Mouse (Mus musculus) Muller cell, postnatal 12 days (primary cell): ENCODE data around the gene Fli1.

Source experiments
- DNase-seq: peaks from one replicate; pipeline ENCODE4 v3.0.0-alpha.2; 2015; ENCODE audit errors: inconsistent ontology term

The Fli1 gene

DNA sequence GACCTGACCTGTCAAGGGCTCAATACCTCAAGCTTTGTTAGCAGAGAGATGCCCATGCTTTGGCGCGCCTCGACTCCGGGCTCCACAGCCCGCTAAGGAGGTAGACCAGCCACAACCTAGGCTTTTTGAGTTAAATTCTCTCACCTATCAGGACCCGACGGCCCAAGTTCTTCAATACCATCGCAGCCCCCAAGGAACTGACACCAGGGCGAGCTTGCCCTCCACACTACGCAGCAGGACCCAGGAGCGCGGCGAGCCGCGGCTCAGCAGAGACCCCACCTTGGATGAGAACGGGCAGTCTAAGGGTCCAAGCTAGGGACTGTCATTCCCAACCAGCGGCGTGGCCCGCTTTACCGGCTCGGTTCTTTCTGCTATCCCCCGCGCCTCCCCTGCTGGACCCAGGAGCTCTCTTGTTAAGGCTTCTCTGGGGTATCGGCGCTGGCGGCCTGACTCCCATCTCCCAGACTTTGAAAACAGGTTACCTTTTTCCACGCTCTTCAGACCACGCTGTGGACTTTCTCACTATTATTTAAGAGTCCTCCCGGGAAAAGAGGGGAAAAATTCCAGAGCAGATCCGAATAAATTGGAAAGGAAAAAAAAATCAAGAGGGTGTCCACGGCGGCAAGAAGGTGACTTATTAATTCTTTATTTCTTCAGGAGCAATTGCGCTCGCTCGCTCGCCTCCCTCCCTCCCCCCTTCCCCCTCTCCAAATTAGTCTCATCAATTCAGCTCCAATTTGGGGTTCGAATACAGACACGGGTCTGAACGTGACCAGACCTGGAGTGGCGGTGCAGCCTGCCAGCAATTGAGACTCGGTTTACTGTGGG lies at the start of gene Fli1:
Fli1 (minus strand) TSS at position 650 of the 828 bp plus-strand sequence.
- peak; percentile 30 for DNase-seq

DNA sequence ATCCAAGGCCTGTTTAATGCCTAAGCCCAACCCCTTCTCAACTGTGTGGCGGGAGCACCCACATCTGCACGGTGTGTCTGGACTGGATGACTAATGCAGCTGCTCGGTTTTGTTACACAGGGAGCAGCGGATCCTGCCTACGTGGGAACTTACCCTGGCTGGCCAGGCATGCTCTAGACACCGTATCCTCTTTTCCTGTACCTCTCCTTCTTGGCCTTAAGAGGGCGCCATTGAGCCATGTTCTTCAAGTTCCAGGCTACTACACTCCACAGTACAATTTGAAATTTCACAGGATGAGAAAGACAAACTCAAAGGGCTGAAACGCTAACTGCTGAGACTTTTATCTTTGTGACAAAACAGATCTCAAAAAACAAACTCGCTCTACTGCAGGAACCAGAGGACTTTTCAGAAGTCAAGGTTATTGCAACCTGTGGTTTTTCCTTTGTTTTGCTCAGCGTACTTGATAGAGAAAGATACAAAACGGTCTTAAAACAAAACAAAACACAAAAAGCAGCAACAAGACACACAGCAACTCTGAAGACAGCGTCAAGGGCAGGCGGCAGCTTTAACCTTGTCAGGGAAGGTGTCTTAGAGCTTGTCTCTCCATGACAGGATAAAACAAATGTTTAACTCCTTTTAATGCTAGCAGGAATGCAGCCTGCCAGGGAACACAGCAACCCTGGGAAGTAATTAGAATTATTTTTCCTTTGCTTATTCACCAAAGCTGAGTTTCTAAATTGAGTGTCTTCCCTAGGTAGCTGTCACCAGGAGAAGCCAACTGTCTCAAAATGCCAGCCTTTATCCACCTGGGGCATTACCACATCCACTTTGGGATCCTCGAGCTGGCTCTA lies 49.3 kb upstream of the Fli1 start:
- DNase-seq: peak; percentile 84

DNA sequence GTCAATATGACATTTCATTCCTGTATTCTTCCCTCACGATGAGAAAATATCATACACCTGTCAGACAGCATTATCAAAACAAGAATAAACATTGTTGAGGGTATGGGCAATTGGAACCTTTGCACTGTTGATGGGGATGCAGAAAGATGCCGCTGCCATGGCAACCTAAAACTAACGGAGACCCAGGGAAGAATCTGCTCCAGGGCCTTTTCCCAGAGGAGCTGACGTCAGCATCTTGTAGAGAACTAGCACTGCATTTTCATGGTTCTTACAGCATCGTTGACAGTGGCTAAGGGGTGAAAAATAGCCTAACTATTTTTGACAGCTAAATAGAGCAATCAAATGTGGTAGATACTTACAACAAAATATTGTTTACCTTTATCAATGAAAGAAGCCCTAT lies 47.9 kb upstream of the Fli1 start:
- no peak for DNase-seq

DNA sequence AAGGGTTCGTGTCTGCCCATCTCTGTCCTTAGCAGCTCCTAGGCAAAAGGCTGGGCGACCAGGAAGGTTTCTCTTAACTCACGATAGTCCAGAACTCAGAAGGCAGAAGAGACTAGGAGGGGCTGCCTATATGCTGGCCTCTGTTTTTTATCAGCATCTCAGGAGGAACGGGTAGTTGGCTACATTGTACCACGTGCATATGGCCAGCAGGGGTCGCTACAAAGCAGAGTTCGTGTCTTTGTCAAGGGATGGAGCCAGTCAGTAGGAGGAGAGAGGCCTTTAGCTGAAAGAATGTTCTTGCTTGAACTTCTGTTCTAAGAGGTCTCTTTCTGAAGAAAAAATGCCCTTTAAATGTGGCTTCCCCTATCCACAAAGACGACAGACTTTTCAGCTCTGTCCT lies 47.2 kb upstream of the Fli1 start:
- peak; percentile 62 for DNase-seq

DNA sequence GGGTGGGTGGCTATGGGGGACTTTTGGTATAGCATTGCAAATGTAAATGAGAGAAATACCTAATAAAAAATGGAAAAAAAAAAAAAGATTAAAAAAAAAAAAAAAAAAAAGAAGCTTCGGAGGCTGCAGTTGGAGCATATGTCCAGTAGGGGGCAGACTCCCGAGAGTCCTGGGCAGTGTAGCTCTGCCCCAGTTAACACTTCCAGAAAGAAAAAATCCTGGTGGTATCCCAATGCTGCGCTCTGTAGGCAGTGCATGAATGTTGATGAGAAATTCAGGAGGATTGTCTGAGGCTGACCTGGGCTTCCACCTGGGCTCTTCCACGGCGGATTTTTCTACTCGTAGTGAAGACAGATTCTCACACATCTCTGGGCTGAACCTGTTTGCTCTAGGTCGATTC lies 42.7 kb upstream of the Fli1 start:
- DNase-seq: no peak

DNA sequence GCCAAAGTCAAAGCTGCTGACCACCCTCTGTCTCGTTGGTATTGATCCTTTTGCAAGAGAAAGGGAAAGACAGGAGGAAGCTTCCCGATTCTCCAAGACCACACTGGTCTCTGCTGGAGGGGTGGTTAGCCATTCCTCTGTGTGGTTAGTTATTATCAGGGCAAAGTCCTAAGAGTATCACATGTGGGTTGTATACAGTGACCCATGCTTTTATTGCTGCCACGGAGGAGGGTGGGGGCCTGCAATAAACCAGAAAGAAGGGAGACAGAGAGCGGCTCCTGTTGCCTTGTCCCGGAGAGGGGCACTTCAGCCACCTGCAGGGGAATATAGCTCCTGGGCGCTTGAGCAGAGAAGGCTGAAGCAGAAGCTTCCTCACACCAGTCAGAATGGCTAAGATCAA lies 41.2 kb upstream of the Fli1 start:
- DNase-seq: no peak

DNA sequence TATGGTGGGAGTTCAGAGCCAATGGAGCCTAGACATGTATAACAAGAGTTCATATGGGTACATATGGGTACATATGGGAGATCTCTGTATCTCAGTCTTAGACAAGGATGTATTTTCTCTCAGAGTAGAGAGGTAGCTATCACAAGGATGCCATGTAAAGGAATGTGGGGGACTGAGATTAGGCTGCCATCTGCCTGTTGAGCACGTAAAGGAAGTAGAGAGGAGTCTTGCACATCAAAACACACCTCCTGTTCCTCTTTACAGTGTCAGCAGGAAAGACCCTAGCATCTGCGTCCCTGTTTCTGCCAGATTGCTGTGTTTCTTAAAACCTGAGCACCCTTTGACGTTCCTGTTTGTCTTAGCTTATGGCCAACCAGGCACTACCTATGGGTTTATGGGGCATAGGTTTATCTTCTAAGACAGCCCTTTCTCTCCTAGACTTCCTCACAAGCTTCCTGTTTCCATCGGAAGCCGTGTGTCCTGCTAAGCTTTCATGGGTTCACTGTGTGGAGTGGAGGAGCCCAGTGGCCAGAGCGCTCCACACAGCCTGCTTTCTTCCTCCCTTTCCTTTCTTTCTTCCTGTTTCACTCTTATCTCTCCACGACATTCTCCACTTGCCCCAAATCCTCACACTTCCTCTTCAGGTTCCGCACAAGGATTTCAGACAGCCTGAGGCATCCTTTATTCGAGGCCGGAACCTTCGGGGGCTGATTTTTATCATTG lies 39.4 kb upstream of the Fli1 start:
- DNase-seq: no peak

DNA sequence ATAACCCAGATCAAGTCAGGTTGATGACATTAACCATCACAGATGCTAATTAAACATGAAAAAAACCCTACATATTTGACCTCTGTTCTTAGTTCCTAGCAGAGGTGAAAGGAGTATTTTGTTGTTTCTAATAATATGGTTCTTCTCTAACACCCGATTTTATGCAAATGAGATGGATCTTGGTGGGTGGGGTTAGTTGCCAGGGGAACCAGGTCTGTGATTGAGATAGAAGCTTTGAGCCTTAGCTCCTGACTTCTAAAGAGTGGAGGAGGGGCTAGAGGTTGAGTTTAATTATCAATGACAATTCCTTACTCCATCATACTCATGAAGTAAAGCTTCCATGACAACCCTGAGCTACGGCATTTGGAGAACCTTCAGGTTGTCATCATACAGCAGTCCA lies 35.8 kb upstream of the Fli1 start:
- no peak for DNase-seq

DNA sequence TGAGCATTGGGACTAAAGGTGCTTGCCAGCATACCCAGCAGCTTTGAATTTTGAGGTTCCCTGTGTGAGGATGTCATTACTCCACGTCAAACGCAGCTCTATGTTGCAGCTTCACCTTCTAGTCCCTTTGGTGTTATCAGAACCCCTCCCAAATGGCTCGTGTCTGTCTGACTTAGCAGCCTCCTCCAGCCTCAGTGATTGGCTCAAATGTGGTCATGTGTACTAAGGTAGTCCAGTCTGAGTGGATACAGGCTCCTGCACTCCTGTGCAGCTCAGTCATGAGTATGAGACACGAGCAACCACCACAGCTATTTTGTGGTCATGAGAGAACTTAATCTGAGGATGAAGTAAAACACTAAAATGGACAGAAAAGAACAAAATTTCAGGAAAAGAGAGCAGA lies 31.0 kb upstream of the Fli1 start:
- no peak for DNase-seq

DNA sequence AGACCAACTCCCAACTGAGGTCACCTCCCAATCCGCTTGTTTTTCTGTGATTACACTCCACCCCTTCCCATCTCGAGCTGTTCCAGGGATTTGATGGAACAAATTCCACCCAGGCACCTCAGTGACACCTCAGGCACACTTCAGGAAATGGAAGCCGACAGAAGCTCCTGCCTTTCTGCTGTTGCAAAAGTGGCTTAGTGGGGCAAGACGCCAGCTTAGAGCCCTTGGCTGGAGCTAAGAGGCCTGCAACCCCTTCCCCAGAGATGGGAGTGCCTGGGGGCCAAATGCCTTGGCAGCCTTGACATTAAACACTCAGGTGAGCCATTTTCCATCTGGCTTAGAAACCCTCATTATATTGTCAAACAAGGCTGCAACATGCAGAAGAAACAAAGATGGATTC lies 29.0 kb upstream of the Fli1 start:
- DNase-seq: no peak

DNA sequence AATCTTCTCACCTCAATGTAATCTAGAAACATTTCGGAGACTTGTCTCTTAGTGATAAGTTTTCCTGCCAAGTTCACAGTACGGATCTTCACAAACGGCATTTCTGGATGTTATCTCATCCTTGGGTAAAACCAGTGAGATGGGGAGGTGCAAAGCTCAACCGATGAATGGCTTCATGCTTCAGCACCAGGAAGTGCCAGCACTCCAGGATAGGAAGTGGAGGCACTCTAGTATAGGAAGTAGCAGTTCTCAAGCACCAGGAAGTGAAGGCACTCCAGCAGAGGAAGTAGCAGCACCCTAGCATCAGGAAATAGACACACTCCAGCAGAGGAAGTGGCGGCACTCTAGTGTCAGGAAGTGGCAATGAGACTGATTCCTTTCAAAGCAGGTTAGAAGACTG lies 27.9 kb upstream of the Fli1 start:
- no peak for DNase-seq

DNA sequence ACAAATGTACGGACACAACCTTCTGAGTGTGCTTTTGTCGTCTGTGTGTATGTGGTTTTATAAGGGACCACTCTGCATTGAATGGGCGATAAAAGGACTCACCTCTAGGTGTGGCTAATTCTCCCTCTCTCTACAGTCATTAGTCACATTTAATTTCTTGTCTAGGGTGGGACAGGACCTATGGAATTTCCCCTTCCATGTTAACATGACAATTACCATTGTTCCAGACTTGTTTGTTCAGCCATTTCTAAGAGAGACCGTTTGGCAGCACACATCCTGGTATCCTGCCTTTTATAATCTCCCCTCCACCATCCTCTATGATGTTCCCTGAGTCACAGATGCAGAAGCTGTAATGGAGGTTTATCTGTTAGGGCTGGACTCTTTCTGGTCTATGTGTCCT lies 26.6 kb upstream of the Fli1 start:
- no peak for DNase-seq

DNA sequence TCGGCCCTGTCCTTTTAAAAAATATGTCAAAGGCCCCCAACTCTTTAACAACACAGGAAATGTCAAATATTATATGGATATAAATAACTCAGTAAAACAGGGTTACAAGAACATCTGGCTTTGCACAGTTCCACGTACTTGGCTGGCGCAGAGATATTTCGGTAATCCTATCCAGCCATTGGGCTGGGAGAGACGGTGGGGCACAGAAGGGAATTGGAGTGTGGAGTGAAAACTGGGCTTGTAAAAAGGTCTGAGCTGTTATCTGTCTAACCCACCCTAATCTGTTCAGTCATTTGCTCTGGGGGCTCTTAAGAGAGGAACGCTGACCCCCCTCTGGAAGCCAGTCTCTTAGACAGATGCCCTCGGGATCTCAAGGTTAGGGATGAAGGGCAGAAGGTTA lies 24.9 kb upstream of the Fli1 start:
- no peak for DNase-seq

DNA sequence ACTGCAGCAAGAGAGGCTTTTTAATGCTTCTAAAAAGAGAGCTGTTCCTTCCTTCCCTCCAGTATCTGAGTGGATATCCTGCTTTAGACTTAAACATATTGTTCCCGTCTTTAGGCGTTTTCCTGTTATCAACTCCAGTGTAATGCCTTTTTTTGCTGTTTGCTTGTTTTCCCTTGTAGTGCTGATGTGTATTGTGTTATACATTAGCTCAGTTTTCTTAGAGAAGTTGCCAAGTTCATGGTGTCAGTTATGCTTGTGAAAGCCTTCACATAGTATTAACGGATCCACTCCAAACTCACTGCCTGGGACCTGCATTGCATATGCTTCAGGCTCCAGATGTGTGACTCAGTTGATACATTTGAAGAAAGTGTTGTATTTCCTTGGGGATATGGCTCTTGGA lies 22.6 kb upstream of the Fli1 start:
- DNase-seq: no peak

DNA sequence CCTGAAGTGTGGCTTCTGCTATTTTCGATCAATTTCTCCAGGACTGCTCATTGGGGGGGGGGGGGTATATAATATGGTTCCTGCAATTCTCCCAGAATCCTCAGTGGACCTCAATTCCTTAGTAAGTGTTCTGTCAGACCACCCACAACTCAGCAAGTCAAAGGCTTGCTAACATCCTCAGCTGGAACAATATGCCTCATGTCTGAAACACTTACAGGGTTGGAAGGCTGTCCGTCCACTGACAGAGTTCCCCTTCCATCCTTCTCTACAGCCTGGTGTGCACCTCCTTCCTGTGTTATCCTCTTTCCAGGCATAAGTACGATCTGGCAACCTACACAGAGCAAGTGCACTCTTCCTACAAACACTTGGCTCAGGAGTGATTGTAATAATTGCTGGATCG lies 20.2 kb upstream of the Fli1 start:
- DNase-seq: no peak

DNA sequence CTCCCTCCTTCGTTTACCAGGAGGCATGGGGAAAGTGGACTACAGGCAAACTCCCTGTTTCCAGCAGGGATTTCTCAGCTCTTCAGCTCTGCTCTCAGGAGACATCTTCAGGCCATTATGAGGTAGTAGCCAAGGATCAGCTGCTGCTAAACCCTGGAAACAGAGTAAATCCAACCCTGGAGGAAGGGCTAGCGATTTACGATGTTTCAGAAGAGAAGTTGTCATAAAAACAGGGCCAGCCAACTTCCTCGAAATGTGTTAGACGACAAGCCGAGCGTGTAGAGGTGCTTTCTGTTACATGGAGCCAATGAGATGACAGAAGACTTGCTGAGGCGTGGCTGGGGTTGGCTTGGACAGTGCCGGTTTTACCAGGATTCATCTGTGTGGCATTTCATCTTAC lies 19.7 kb upstream of the Fli1 start:
- DNase-seq: no peak

DNA sequence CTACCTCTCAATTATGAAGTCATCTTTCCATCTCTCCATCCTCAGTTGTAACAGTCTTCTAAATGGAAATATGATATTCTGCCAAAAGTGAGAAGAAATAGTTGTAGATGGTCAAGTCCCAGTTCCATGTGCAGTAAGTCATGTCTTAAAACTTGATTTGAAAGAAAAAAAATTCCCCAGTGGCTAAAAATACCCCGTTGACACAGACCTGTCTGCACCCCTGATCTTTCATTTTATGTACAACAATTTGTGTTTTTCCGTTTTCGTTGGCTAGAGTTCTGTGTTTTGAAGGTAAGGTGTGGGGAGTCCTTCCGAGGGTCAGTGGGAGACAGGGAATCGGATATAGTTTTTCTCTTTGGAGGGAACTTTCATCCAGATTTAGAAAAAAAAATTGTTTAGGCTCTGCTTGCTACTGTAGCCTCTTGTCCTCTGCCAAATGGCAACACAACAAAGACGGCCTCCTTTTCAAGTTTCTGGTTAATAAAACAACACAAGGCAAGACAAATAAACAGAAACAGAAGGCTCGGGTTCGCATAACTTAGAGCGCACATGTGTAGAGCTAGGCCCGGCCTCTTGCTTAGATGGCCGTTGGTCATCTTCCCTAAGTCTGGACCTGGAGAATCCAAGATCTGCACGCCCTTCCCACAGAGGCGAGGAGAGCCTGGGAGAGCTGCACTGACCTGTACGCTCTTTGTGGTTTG lies 18.7 kb upstream of the Fli1 start:
- no peak for DNase-seq

DNA sequence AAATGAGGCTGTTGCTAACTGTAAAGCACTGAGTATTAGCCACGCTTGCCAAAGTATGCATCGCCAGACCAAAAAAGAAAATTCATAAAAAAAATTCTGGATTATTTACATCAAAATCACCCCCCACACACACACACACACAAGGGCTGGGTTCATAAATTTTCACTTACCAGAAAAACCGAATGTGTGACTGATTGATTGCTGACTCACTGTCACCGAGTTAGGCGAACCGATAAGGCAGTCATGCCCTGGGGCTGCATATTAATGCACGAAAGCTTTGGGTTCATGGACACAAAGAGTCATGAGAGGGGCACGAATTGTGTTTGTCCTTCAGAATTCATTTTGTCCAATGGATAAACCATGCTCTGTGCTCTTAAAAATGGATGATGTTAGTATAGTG lies 17.2 kb upstream of the Fli1 start:
- no peak for DNase-seq

DNA sequence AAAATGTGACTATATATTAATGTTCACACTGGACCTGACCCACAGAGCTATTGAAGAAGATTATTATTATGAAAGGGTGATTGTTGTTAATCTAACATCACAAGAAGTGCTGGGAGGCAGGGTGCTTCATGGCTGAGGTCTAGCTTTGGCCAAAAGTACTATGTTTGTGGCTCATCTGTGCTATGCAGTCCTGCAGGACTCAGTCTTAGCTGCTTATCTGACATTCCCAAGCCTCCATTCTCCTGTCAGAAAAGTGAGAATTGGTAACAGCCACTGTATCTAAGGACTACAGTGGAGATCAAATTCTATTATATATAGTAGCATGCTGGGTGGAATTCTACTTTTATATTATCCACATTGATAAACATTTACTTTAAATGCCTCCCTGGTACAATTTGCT lies 16.8 kb upstream of the Fli1 start:
- DNase-seq: no peak

DNA sequence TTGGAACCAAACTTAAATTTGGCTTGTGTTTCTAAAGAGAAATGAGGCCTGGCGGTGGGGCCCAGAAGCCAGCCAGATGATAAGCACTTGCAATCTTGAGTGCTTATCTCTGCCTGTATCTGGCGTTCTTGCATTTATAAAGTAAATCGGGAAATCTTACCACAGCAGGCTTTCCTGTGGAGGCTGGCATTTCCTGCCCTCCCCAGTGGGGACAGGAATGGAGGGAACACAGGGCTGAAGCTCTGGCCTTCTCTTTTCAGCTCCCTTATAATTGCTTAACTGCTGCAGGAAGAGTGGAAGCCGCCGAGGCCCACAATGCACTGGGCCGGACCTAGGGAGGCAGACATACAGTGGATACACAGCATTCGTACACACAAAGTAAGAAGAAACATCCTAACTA lies 13.7 kb upstream of the Fli1 start:
- no peak for DNase-seq

DNA sequence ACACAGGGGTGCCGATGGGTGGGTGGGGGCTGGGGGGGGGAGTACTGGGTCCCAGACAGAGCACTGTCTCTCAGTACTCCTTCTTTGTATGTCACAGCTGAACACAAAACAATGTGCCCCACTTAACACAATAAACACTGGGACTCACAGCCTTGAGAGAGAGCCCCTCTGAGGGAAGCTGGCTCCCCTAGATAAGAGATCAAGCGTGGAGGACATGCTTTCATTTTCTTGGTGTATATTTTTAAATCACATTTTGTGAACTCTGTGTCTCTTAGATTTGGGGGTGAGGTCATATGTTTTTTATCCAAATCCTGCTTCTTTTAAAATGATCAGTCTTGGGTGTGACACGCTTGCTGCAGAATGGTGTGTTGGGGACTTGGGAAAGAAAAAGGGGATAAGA lies 12.6 kb upstream of the Fli1 start:
- no peak for DNase-seq

DNA sequence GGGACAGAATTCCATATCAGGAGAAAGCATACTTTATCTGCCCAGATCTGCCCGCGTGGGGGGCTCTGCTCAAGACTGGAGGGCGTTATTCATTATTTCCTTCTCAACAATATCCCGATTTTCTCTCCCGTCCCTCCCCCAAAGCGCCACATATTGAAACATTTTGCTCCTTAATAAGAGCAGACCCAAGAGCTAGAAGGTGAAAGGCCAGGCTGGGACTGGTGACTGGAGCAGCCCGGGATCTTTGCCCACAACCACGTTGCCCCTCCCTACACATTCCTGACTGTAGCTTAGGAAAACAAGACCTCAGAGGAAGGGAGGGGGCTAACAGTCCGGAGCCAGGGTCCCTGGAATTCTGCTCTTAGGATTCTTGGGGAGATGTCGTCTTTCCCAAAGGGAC lies 7.9 kb upstream of the Fli1 start:
- DNase-seq: no peak
